Mouse (Mus musculus) ES-E14 (cell line): ENCODE results near the gene Mafg. TPM values are rescaled to one million over a fixed set of nuclear protein-coding genes. Genes with fewer than 3 reads are reported as not detected.

Experiments
- DNase-seq: peaks from one replicate; pipeline ENCODE4 v3.0.0-alpha.2; 2013; ENCODE audit warnings: low read depth, low spot score
- H3K27ac ChIP-seq: 2 replicates; pipeline ENCODE4 v1.5.1; 2012; ENCODE audit warnings: low read depth, mild to moderate bottlenecking, low read length, moderate library complexity, mixed read lengths; ENCODE audit not compliant: poor library complexity, insufficient read depth, severe bottlenecking
- H3K36me3 ChIP-seq: 2 replicates; pipeline ENCODE4 v1.6.1; 2012; ENCODE audit warnings: mild to moderate bottlenecking, low read length, moderate library complexity, mixed read lengths; ENCODE audit not compliant: control insufficient read depth, poor library complexity, insufficient read depth, severe bottlenecking
- H3K4me1 ChIP-seq, 2 experiments: fragments of 150-350 bp in 1 of 2; sonication (generic) in 1 of 2; 2 replicates each; pipeline ENCODE4 v1.6.1; 2012; ENCODE audit warnings: low read length in 2 of 2, mild to moderate bottlenecking in 1 of 2, mixed read lengths in 1 of 2; ENCODE audit not compliant: control insufficient read depth in 2 of 2, insufficient read depth in 2 of 2, poor library complexity in 1 of 2
- H3K4me3 ChIP-seq, 2 experiments: fragments of 150-350 bp in 1 of 2; sonication (generic) in 1 of 2; 2 replicates each; pipeline ENCODE4 v1.5.1; 2012; ENCODE audit warnings: low read length in 2 of 2, low read depth in 1 of 2, mild to moderate bottlenecking in 1 of 2, mixed read lengths in 1 of 2; ENCODE audit not compliant: insufficient read depth in 1 of 2, poor library complexity in 1 of 2, severe bottlenecking in 1 of 2
- H3K9ac ChIP-seq: 2 replicates; pipeline ENCODE4 v1.6.1; 2012; ENCODE audit warnings: low read depth, mild to moderate bottlenecking, low read length, mixed read lengths; ENCODE audit not compliant: poor library complexity, insufficient read depth, severe bottlenecking
- H3K9me3 ChIP-seq: fragments of 150-350 bp; sonication (generic); 2 replicates; pipeline ENCODE4 v1.6.1; 2012; ENCODE audit warnings: low read depth, mild to moderate bottlenecking, low read length; ENCODE audit not compliant: control insufficient read depth, insufficient read depth
- CHD2 ChIP-seq: IDR thresholded peaks from 2 replicates; pipeline ENCODE4 v1.6.1; 2014; ENCODE audit warnings: mild to moderate bottlenecking, low read depth, low read length, inconsistent platforms
- HCFC1 ChIP-seq: IDR thresholded peaks from 2 replicates; pipeline ENCODE4 v1.6.1; 2012; ENCODE audit warnings: low read length, inconsistent platforms, borderline replicate concordance; ENCODE audit not compliant: insufficient read depth
- MAFK ChIP-seq: IDR thresholded peaks from 2 replicates; pipeline ENCODE4 v1.6.1; 2014; ENCODE audit warnings: mild to moderate bottlenecking, low read depth, low read length, inconsistent platforms; ENCODE audit not compliant: insufficient read depth
- ZC3H11A ChIP-seq: IDR thresholded peaks from 2 replicates; pipeline ENCODE4 v1.6.1; 2012; ENCODE audit warnings: low read depth, mild to moderate bottlenecking, inconsistent platforms, low read length, borderline replicate concordance
- ZNF384 ChIP-seq: IDR thresholded peaks from 2 replicates; pipeline ENCODE4 v1.6.1; 2012; ENCODE audit warnings: low read depth, low read length, inconsistent platforms
- in situ Hi-C, 2 experiments: fragments of 600-800 bp; cut with MboI; formaldehyde crosslinking; loops; one replicate each; pipeline ENCODE4 v1.15.1; 2025; ENCODE audit warnings: low sequenced_read_pairs in 2 of 2, inconsistent platforms in 1 of 2; ENCODE audit not compliant: unreplicated experiment in 2 of 2
- total RNA-seq: library from RNA; depleted of rRNA; stranded (reverse); fragments of 300-350 nt; gene quantifications from 2 replicates; pipeline ENCODE4 v1.2.3, GENCODE M21; 2012

Gene Mafg
- total RNA-seq, 1 experiment, result 42.6 TPM

DNA sequence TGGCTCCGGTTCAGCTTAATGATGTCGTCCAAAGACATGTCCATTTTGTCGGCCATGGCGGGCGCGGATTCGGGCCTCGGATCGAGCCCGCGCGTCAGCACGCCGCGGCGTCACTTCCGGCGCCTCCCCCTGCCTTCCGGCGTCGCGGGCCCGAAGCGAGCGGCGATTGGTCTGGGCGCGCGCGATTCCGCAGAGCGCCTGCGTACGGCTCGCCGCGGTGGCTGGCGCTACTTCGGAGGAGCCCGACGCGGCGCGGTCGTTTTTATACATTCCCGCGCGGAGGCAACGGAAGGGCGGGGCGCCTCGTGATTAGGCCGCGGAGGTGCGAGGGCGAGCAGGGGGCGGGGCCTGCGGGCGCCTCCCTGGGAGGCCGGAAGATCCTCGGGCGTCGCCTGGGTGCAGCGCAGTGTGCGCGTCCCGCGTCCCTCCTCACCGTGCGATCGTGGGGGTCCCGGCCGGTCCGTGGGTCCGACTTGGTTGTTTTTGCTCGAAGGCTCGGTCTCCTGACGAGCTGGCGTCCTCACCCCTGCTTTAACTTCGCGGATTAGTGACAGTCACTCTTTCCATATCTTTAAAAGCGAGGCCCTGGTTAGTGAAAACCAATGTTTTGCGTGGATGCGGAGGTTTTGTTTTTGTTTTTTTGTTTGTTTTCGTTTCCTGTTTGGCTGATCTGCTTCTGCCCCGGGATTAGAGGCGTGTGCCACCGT, 35.0 kb downstream of the Mafg start, which contains the start of the genes Alyref and Anapc11:
Alyref (minus strand) TSS at position 83 of the 707 bp plus-strand sequence.
Anapc11 (plus strand) TSS at position 139 of the 707 bp plus-strand sequence.
- TF ChIP-seq MAFK, result no peak
- TF ChIP-seq ZC3H11A, result no peak
- TF ChIP-seq HCFC1, result no peak
- TF ChIP-seq ZNF384, result no peak
- TF ChIP-seq CHD2, result no peak
- in situ Hi-C loops, result no loop called here
- peak within 1 kb of the TSS; percentile 95 for H3K9ac ChIP-seq
- H3K4me3 ChIP-seq, result peak within 1 kb of the TSS; percentile 86 to 87
- H3K36me3 ChIP-seq, result peaks cover 43% of the 10 kb centered on the region
- peak; percentile 90 for DNase-seq
- peak within 1 kb of the TSS; percentile 78 for H3K27ac ChIP-seq
- peaks cover 4 to 7% of the 10 kb centered on the region in 2 experiments; a peak in 3 of 4 replicates for H3K4me1 ChIP-seq
- no peaks in the 10 kb centered on the region for H3K9me3 ChIP-seq

GRCm38 (mm10) chr11:120597240-120598235, 35.9 kb downstream of the Mafg start:
- H3K9me3 ChIP-seq, result no peaks in the 10 kb centered on the region
- peak overlapping the region; percentile 95 for H3K9ac ChIP-seq
- DNase-seq, result no peak
- peak overlapping the region; percentile 86 to 87 for H3K4me3 ChIP-seq
- peak overlapping the region; percentile 78 for H3K27ac ChIP-seq
- peaks cover 42% of the 10 kb centered on the region for H3K36me3 ChIP-seq
- TF ChIP-seq ZNF384 (no peak), ZC3H11A (no peak), MAFK (no peak), CHD2 (no peak), HCFC1 (no peak)
- peaks cover 4 to 7% of the 10 kb centered on the region in 2 experiments; a peak in 3 of 4 replicates for H3K4me1 ChIP-seq
- in situ Hi-C loops, result no loop called here

DNA sequence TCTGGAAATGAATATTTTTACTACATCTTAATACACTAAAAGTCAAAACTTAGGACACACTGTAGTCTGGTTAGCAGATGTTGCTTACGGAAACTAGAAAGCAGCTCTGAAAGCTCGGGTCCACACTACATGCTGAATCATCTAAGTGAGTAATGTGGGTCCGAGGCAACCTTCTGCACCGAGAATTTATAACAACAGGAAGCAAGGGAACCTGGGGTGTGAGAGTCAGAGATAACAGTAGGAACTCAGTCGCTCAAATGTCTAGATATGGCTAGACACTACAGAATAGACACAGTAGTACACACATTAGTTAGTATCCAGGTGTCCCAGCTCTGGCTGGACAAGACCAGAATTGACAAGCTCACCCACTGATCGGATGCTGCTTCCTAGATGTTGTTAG, 44.9 kb downstream of the Mafg start:
- in situ Hi-C loops, result no loop called here
- no peaks in the 10 kb centered on the region for H3K9me3 ChIP-seq
- no peak overlapping the region for H3K27ac ChIP-seq
- no peak for DNase-seq
- TF ChIP-seq ZNF384 (no peak), HCFC1 (no peak), CHD2 (no peak), ZC3H11A (no peak), MAFK (no peak)
- peaks cover 33% of the 10 kb centered on the region for H3K36me3 ChIP-seq
- no peak overlapping the region for H3K4me3 ChIP-seq
- H3K9ac ChIP-seq, result no peak overlapping the region
- no peaks in the 10 kb centered on the region for H3K4me1 ChIP-seq

DNA sequence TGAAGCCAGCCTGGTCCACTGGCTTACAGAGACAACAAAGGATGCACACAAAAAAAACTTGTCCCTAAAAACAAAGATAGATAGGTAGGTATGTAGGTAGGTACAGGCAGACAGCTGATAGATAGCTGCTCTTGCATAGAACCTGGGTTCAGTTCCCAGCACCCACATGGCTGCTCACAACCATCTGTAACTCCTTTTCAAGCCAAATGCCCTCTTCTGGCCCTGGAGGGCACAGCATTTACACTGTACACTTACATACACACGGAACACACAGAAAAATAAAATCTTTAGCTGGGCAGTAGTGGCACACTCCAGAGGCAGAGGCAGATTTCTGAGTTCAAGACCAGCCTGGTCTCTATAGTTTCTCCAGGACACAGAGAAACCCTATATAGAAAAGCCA, 49.5 kb downstream of the Mafg start:
- peaks cover 29% of the 10 kb centered on the region for H3K36me3 ChIP-seq
- in situ Hi-C loops, result no loop called here
- H3K27ac ChIP-seq, result no peak overlapping the region
- peaks cover 3 to 12% of the 10 kb centered on the region in 2 experiments for H3K4me1 ChIP-seq
- no peak for TF ChIP-seq ZC3H11A
- no peak for TF ChIP-seq HCFC1
- no peak for TF ChIP-seq MAFK
- TF ChIP-seq ZNF384, result no peak
- no peak for TF ChIP-seq CHD2
- no peak overlapping the region for H3K4me3 ChIP-seq
- no peak overlapping the region for H3K9ac ChIP-seq
- H3K9me3 ChIP-seq, result no peaks in the 10 kb centered on the region
- no peak for DNase-seq
